Mouse (Mus musculus) CD8-positive naive resting alpha-beta T cell, adult 2 months (primary cell): ENCODE measurements around the gene Sln.

ENCODE experiments used
- DNase-seq, 2 experiments: peaks; one replicate each; pipeline ENCODE4 v3.0.0; 2022; ENCODE audit warnings: low read depth in 2 of 2, low spot score in 2 of 2

The Sln gene

GRCm38 (mm10) chr9:53903215-53903842, 53.4 kb downstream of the Sln start:
- DNase-seq, result no peak
